Mouse (Mus musculus): Measurements from ENCODE around the gene Tmem273. TPM values are rescaled to one million over a fixed set of nuclear protein-coding genes. Genes with fewer than 3 reads are reported as not detected.

Gene Tmem273
- polyA plus RNA-seq, 1 experiment from 2014 or later = 2.4 TPM

DNA sequence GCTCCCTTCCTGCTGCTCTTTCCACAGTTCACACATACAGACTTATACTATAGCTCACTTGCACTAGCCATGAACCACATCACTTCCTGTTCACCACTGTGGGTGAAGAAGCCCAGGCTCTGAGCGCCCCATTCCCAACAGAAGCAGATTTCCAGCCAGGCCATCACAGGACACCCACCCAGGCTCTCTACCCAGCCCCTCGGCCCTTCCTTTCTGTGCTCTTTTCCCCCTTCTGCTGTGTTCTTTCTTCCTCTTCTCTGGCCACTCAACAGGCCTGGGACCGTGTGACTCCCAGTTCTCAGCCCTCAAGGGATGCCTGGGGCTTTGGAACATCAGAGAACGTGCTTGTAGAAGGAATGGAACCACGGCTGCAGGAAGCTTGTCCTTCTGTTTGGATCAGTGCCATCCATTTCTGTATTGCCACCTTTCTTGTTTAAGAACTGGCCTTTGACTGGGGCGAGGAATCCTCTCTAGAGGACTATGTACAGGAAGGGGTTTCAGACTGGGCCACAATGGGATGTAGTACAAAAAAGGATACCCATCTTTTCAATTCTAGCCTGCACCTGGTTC is 73.3 kb downstream of the Tmem273 start:
- peak overlapping the region; percentile 26; the same call in 1 of the 2 replicates for H3K27ac ChIP-seq (ENCODE audit: low read length)
- H3K9me3 ChIP-seq (ENCODE audit: low read length) = no peaks in the 10 kb centered on the region
- H3K27me3 ChIP-seq (replicated peaks; ENCODE audit: insufficient read depth, low read length) = no peaks in the 10 kb centered on the region
- WGBS = 41% methylated on average over 6 of the region's 6 CpGs
- no peak overlapping the region for H3K4me3 ChIP-seq (ENCODE audit: low read depth, low read length)
- no peak overlapping the region for H3K9ac ChIP-seq (replicated peaks; ENCODE audit: low read depth)
- DNase-seq (ENCODE audit: low spot score) (no peak), ATAC-seq (no peak)
- TF ChIP-seq EP300 (IDR thresholded peaks at IDR 0.05) = no peak
- no peak for TF ChIP-seq CTCF (IDR thresholded peaks at IDR 0.05)
- no peaks in the 10 kb centered on the region; the same call in 1 of the 2 replicates for H3K4me1 ChIP-seq (ENCODE audit: insufficient read depth, low read depth, low read length)
- H3K36me3 ChIP-seq (ENCODE audit: insufficient read depth, low read length) = no peaks in the 10 kb centered on the region
- 0 out of 2 replicates have a peak overlapping the region, but pooled peaks have one; percentile 5 for H3K4me2 ChIP-seq (replicated peaks; ENCODE audit: low read depth, low read length)

DNA sequence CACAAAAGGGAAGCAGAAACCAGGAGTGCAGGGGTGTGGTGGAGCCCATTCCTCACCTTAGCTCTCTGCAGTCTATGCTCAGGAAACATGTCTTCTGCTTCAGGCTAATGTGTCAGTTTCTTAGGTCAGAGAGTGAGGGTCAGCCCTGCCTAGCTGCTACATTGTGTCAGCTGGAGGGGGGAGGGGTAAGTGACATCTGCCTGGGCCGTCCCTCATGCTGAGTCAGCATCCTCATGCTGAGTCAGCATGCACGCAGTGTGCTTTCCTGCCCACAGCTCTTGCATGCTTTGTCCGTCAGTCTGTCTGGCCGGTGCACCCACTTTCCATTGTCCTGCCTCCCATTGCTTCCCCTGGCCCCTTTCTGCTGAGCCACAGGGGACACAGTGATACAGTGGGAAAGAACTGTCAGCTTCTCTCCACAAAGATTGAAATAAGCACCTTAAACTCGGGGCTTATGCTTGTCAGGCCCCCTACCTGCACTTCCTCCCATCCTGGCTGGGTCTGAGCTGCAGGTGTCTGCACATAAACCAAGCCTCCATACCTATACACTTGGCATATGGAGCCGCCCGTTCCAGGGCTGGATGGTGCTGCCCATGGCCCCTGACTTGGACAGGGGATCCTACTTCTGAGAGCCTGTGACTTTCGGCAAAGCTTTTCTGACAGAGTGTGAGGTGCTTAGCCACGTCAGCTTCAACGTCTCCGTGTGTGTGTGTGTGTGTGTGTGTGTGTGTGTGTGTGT is 74.2 kb downstream of the Tmem273 start:
- Histone ChIP-seq H3K9me3 (ENCODE audit: low read length) (no peaks in the 10 kb centered on the region), H3K36me3 (ENCODE audit: insufficient read depth, low read length) (no peaks in the 10 kb centered on the region), H3K27ac (ENCODE audit: low read length) (0 out of 2 replicates have a peak overlapping the region, but pooled peaks have one; percentile 11), H3K9ac (replicated peaks; ENCODE audit: low read depth) (no peak overlapping the region), H3K27me3 (replicated peaks; ENCODE audit: insufficient read depth, low read length) (no peaks in the 10 kb centered on the region), H3K4me3 (ENCODE audit: low read depth, low read length) (no peak overlapping the region), H3K4me1 (ENCODE audit: insufficient read depth, low read depth, low read length) (peaks cover 4% of the 10 kb centered on the region), H3K4me2 (replicated peaks; ENCODE audit: low read depth, low read length) (no peak overlapping the region)
- no peak for TF ChIP-seq CTCF (IDR thresholded peaks at IDR 0.05)
- no peak for TF ChIP-seq EP300 (IDR thresholded peaks at IDR 0.05)
- ATAC-seq (no peak), DNase-seq (ENCODE audit: low spot score) (peak; percentile 25)
- WGBS = 38% methylated on average over 11 of the region's 11 CpGs

DNA sequence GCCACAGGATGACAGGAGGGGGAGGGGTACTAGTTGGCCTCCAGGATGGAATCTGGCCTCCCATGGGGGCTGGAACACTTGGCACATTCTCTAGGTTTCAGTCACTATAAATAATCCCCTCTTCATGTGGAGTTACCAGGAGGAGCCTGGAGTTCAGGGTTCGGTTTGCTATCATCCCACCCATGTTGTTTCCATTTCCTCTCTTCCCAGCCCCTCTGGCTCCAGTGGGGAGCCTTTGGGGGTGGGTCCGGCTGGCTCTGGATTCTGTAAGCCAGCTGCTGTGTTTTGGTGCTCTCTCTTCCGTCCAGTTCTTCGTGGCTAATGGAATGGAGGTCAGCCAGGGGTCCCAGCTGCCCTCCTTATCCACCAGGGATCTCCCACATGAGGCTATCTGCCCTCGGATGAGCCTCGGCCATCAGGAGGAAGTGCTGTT is 75.4 kb downstream of the Tmem273 start:
- Histone ChIP-seq H3K27me3 (replicated peaks; ENCODE audit: insufficient read depth, low read length) (no peaks in the 10 kb centered on the region), H3K36me3 (ENCODE audit: insufficient read depth, low read length) (no peaks in the 10 kb centered on the region), H3K4me1 (ENCODE audit: insufficient read depth, low read depth, low read length) (peaks cover 4% of the 10 kb centered on the region), H3K9me3 (ENCODE audit: low read length) (no peaks in the 10 kb centered on the region), H3K4me3 (ENCODE audit: low read depth, low read length) (no peak overlapping the region), H3K9ac (replicated peaks; ENCODE audit: low read depth) (no peak overlapping the region), H3K4me2 (replicated peaks; ENCODE audit: low read depth, low read length) (no peak overlapping the region), H3K27ac (ENCODE audit: low read length) (peak overlapping the region; percentile 68)
- no peak for TF ChIP-seq EP300 (IDR thresholded peaks at IDR 0.05)
- no peak for TF ChIP-seq CTCF (IDR thresholded peaks at IDR 0.05)
- ATAC-seq (peak; percentile 75), DNase-seq (ENCODE audit: low spot score) (peak; percentile 82)
- 17% methylated on average over 6 of the region's 6 CpGs for WGBS

DNA sequence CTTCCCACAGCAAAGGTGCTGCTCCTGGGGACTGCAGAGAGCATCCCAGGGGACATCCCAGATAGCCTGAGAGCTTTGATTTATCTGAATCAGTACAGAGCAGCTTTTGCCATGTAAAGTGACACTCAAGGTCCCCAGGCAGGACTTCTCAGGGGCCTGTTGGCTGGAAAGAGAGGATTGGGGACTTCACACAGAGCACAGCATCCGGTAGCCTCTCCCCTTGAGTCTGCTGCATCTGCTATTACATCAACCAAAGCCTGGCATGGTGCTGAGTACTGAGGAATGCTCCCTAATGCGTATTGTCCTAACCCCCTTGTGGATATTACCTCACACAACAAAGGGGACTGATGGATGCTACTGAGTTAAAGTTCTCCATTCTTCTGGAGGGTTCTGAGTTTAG is 75.9 kb downstream of the Tmem273 start:
- no peak overlapping the region for H3K4me2 ChIP-seq (replicated peaks; ENCODE audit: low read depth, low read length)
- ATAC-seq (0 out of 2 replicates have a peak, but pooled peaks have one; percentile 18), DNase-seq (ENCODE audit: low spot score) (peak; percentile 40)
- H3K4me3 ChIP-seq (ENCODE audit: low read depth, low read length) = no peak overlapping the region
- WGBS = 31% methylated on average over 2 of the region's 2 CpGs
- peak overlapping the region; percentile 68 for H3K27ac ChIP-seq (ENCODE audit: low read length)
- H3K27me3 ChIP-seq (replicated peaks; ENCODE audit: insufficient read depth, low read length) = no peaks in the 10 kb centered on the region
- H3K9ac ChIP-seq (replicated peaks; ENCODE audit: low read depth) = no peak overlapping the region
- no peaks in the 10 kb centered on the region for H3K9me3 ChIP-seq (ENCODE audit: low read length)
- no peaks in the 10 kb centered on the region for H3K36me3 ChIP-seq (ENCODE audit: insufficient read depth, low read length)
- peaks cover 4% of the 10 kb centered on the region for H3K4me1 ChIP-seq (ENCODE audit: insufficient read depth, low read depth, low read length)
- no peak for TF ChIP-seq EP300 (IDR thresholded peaks at IDR 0.05)
- no peak for TF ChIP-seq CTCF (IDR thresholded peaks at IDR 0.05)

DNA sequence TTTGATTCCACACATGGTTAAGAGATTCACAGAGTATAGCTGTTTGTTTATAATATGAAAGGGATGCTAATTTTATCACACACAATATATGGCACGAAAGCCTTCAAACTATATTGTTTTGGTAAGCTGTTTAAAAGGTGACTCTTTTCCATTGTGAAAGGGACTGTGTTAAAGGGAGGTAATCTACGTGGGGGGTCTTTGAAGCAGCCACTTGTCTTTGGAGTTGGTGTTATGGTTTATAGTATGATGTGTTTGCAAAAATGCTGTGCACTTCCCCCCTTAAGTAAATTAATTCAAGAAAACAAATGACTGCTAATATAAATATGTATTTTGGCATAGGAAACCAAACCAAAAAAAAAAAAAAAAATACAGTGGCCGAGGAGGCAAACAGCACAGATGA is 79.6 kb downstream of the Tmem273 start:
- no peak overlapping the region for H3K4me3 ChIP-seq (ENCODE audit: low read depth, low read length)
- H3K27ac ChIP-seq (ENCODE audit: low read length) = no peak overlapping the region
- peaks cover 4% of the 10 kb centered on the region for H3K4me1 ChIP-seq (ENCODE audit: insufficient read depth, low read depth, low read length)
- no peak for ATAC-seq
- no peak for DNase-seq (ENCODE audit: low spot score)
- no peaks in the 10 kb centered on the region for H3K27me3 ChIP-seq (replicated peaks; ENCODE audit: insufficient read depth, low read length)
- no peak overlapping the region for H3K9ac ChIP-seq (replicated peaks; ENCODE audit: low read depth)
- no peaks in the 10 kb centered on the region for H3K36me3 ChIP-seq (ENCODE audit: insufficient read depth, low read length)
- WGBS = 51% methylated on average over 3 of the region's 3 CpGs
- no peak overlapping the region for H3K4me2 ChIP-seq (replicated peaks; ENCODE audit: low read depth, low read length)
- no peaks in the 10 kb centered on the region for H3K9me3 ChIP-seq (ENCODE audit: low read length)
- TF ChIP-seq CTCF (IDR thresholded peaks at IDR 0.05) (no peak), EP300 (IDR thresholded peaks at IDR 0.05) (no peak)

Other genes starting within 250 kb of the Tmem273 start
- gene Prrxl1, start 186.6 kb upstream of the Tmem273 start, polyA plus RNA-seq (2015; fragmentation: Nextera tagmentation; extraction: Ambion mirVana) = 0.19 and 0.25 TPM in 2 replicates
- 0.11 and 0.15 TPM in 2 replicates for gene 3425401B19Rik, start 100.7 kb upstream of the Tmem273 start, polyA plus RNA-seq (2015; fragmentation: Nextera tagmentation; extraction: Ambion mirVana)
- gene Fam170b, start 48.0 kb downstream of the Tmem273 start, polyA plus RNA-seq (2015; fragmentation: Nextera tagmentation; extraction: Ambion mirVana) = 0.08 and 0.14 TPM in 2 replicates
- 59.5 and 63.6 TPM in 2 replicates for gene Vstm4, start 70.8 kb downstream of the Tmem273 start, polyA plus RNA-seq (2015; fragmentation: Nextera tagmentation; extraction: Ambion mirVana)
- 1.4 and 2.0 TPM in 2 replicates for gene Lrrc18, start 205.4 kb downstream of the Tmem273 start, polyA plus RNA-seq (2015; fragmentation: Nextera tagmentation; extraction: Ambion mirVana)